Mouse (Mus musculus) lung, adult 2 months (tissue): Measurements from ENCODE around the gene Zfp512b. TPM values are rescaled to one million over a fixed set of nuclear protein-coding genes. Genes with fewer than 3 reads are reported as not detected.

Experiments used
- DNase-seq: peaks from one replicate; pipeline ENCODE4 v3.0.0; 2022
- H3K4me1 ChIP-seq: fragments of 200-500 bp; 2 replicates; pipeline ENCODE4 v1.6.1; 2011; ENCODE audit warnings: low read length; ENCODE audit not compliant: control insufficient read depth, insufficient read depth
- H3K4me3 ChIP-seq: fragments of 200-500 bp; replicated peaks from 2 replicates; pipeline ENCODE3; 2011; ENCODE audit warnings: low read depth, mild to moderate bottlenecking, control low read depth, low read length; ENCODE audit errors: extremely low read depth
- CTCF ChIP-seq: fragments of 200-500 bp; IDR thresholded peaks from 2 replicates; pipeline ENCODE4 v1.5.1; 2011; ENCODE audit warnings: mild to moderate bottlenecking, low read length, control low read depth; ENCODE audit not compliant: insufficient read depth
- POLR2A ChIP-seq: fragments of 200-500 bp; IDR thresholded peaks from 2 replicates; pipeline ENCODE4 v1.6.1; 2011; ENCODE audit warnings: low read depth, mild to moderate bottlenecking, control low read depth, low read length, borderline replicate concordance; ENCODE audit errors: extremely low read depth
- WGBS: fragments of 180-500 bp; shearing (Covaris S2); methylation state at CpG from one replicate; pipeline ENCODE4 v1.1.7; 2018; 5-methylcytosine and 5-hydroxymethylcytosine counted together
- polyA plus RNA-seq: library from polyadenylated mRNA; depleted of rRNA; stranded (reverse); fragments of >200 nt; gene quantifications from 2 replicates; pipeline ENCODE4 v1.2.3, GENCODE M21; 2012; rRNA removed

Zfp512b gene
- polyA plus RNA-seq, 1 experiment = 43.7 TPM

GRCm38 (mm10) chr2:181567338-181567737, 25.3 kb downstream of the Zfp512b start:
- TF ChIP-seq CTCF (no peak), POLR2A (no peak)
- Histone ChIP-seq H3K4me1 (no peaks in the 10 kb centered on the region), H3K4me3 (no peak overlapping the region)
- DNase-seq = no peak
- WGBS = 84% methylated on average over 3 of the region's 3 CpGs

GRCm38 (mm10) chr2:181553772-181554171, 38.8 kb downstream of the Zfp512b start:
- TF ChIP-seq CTCF = no peak
- TF ChIP-seq POLR2A = no peak
- DNase-seq = no peak
- no peak overlapping the region for H3K4me3 ChIP-seq

GRCm38 (mm10) chr2:181550233-181550632, 42.4 kb downstream of the Zfp512b start:
- no peak for DNase-seq
- TF ChIP-seq CTCF = no peak
- TF ChIP-seq POLR2A = no peak
- 95% methylated on average over 2 of the region's 2 CpGs for WGBS
- no peak overlapping the region for H3K4me3 ChIP-seq
- H3K4me1 ChIP-seq = no peaks in the 10 kb centered on the region; the same call in 1 of the 2 replicates

More at GRCm38 (mm10) chr2:181553772-181554171, 38.8 kb downstream of the Zfp512b start:
- H3K4me1 ChIP-seq = no peaks in the 10 kb centered on the region; the same call in 1 of the 2 replicates

GRCm38 (mm10) chr2:181548682-181549081, 43.9 kb downstream of the Zfp512b start:
- no peak for DNase-seq
- Histone ChIP-seq H3K4me3 (no peak overlapping the region), H3K4me1 (no peaks in the 10 kb centered on the region; the same call in 1 of the 2 replicates)
- no peak for TF ChIP-seq CTCF
- 77% methylated on average over 5 of the region's 5 CpGs for WGBS

GRCm38 (mm10) chr2:181548227-181548626, 44.4 kb downstream of the Zfp512b start:
- no peak overlapping the region for H3K4me3 ChIP-seq
- DNase-seq = no peak
- no peaks in the 10 kb centered on the region for H3K4me1 ChIP-seq
- 52% methylated on average over 1 of the region's 1 CpGs for WGBS
- no peak for TF ChIP-seq POLR2A
- no peak for TF ChIP-seq CTCF

GRCm38 (mm10) chr2:181546142-181546541, 46.5 kb downstream of the Zfp512b start:
- H3K4me3 ChIP-seq = no peak overlapping the region
- no peak for TF ChIP-seq POLR2A
- TF ChIP-seq CTCF = no peak

GRCm38 (mm10) chr2:181541761-181542380, 50.7 kb downstream of the Zfp512b start:
- Histone ChIP-seq H3K4me1 (no peaks in the 10 kb centered on the region; the same call in 1 of the 2 replicates), H3K4me3 (no peak overlapping the region)
- 60% methylated on average over 6 of the region's 6 CpGs for WGBS
- no peak for DNase-seq
- TF ChIP-seq CTCF (no peak), POLR2A (no peak)

More at GRCm38 (mm10) chr2:181546142-181546541, 46.5 kb downstream of the Zfp512b start:
- no peaks in the 10 kb centered on the region for H3K4me1 ChIP-seq
- 94% methylated on average over 7 of the region's 7 CpGs for WGBS
- no peak for DNase-seq

- TF ChIP-seq POLR2A = no peak
- no peak for TF ChIP-seq CTCF
- 53% methylated on average over 2 of the region's 2 CpGs for WGBS
- peaks cover 3% of the 10 kb centered on the region for H3K4me1 ChIP-seq
- H3K4me3 ChIP-seq = no peak overlapping the region
- peak; percentile 23 for DNase-seq
Observed at GRCm38 (mm10) chr2:181537444-181538047, 55.1 kb downstream of the Zfp512b start.

- no peak overlapping the region for H3K4me3 ChIP-seq
- H3K4me1 ChIP-seq = peaks cover 3% of the 10 kb centered on the region
- WGBS = 44% methylated on average over 2 of the region's 2 CpGs
- no peak for TF ChIP-seq POLR2A
- no peak for TF ChIP-seq CTCF
- DNase-seq = no peak
Observed at GRCm38 (mm10) chr2:181536410-181536809, 56.2 kb downstream of the Zfp512b start.

- Histone ChIP-seq H3K4me1 (peaks cover 6% of the 10 kb centered on the region), H3K4me3 (no peak overlapping the region)
- WGBS = 95% methylated on average over 3 of the region's 3 CpGs
- TF ChIP-seq CTCF = no peak
- no peak for TF ChIP-seq POLR2A
- DNase-seq = no peak
Observed at GRCm38 (mm10) chr2:181532589-181532988, 60.0 kb downstream of the Zfp512b start.

Other genes with a start within 250 kb of the Zfp512b start
- gene Zgpat, start 227.9 kb downstream of the Zfp512b start, polyA plus RNA-seq = 39.0 and 44.0 TPM in 2 replicates
- gene Arfrp1, start 227.4 kb downstream of the Zfp512b start, polyA plus RNA-seq = 29.1 and 42.9 TPM in 2 replicates
- 60.5 and 89.8 TPM in 2 replicates for gene Lime1, start 212.7 kb downstream of the Zfp512b start, polyA plus RNA-seq
- gene Zbtb46, start 133.4 kb downstream of the Zfp512b start, polyA plus RNA-seq = 14.7 and 17.0 TPM in 2 replicates
- gene Abhd16b, start 99.6 kb downstream of the Zfp512b start, polyA plus RNA-seq = not detected in 2 replicates
- gene Tpd52l2, start 95.7 kb downstream of the Zfp512b start, polyA plus RNA-seq = 44.8 and 47.3 TPM in 2 replicates
- 47.4 and 76.4 TPM in 2 replicates for gene Dnajc5, start 72.3 kb downstream of the Zfp512b start, polyA plus RNA-seq
- 121 and 128 TPM in 2 replicates for gene Uckl1, start 7.9 kb downstream of the Zfp512b start, polyA plus RNA-seq
- gene Prpf6, start 935 bp downstream of the Zfp512b start, polyA plus RNA-seq = 14.1 and 21.5 TPM in 2 replicates
- gene Samd10, start 6.4 kb upstream of the Zfp512b start, polyA plus RNA-seq = 24.1 and 24.5 TPM in 2 replicates
- gene Gm29797, start 64.2 kb upstream of the Zfp512b start, polyA plus RNA-seq = not detected in 2 replicates
- gene Sox18, start 78.8 kb upstream of the Zfp512b start, polyA plus RNA-seq = 393 and 460 TPM in 2 replicates
- 9.9 and 15.7 TPM in 2 replicates for gene Tcea2, start 87.5 kb upstream of the Zfp512b start, polyA plus RNA-seq
- 77.2 and 82.8 TPM in 2 replicates for gene Rgs19, start 101.2 kb upstream of the Zfp512b start, polyA plus RNA-seq
- gene Lkaaear1, start 105.6 kb upstream of the Zfp512b start, polyA plus RNA-seq = not detected in 2 replicates
- 0.06 and 0.09 TPM in 2 replicates for gene Oprl1, start 122.2 kb upstream of the Zfp512b start, polyA plus RNA-seq
- 0.02 TPM in 1 of 2 replicates, not detected in the other for gene Myt1, start 170.5 kb upstream of the Zfp512b start, polyA plus RNA-seq
- 22.5 and 34.4 TPM in 2 replicates for gene Pcmtd2, start 245.1 kb upstream of the Zfp512b start, polyA plus RNA-seq